Mouse (Mus musculus) intestine, postnatal 0 days (tissue): Measurements from ENCODE around the gene Arhgap15. TPM values are rescaled to one million over a fixed set of nuclear protein-coding genes. Genes with fewer than 3 reads are reported as not detected.

Source experiments
- ATAC-seq: fragments of 200-750 bp; cut with Nextera tagmentation; 2 replicates; pipeline ENCODE4 v1.8.0; 2017; ENCODE audit warnings: mild to moderate bottlenecking, moderate TSS enrichment, moderate library complexity
- H3K27ac ChIP-seq: fragments of 300-500 bp; sonication (generic); 2 replicates; pipeline ENCODE4 v1.5.1; 2014; ENCODE audit warnings: mild to moderate bottlenecking, low read depth, low read length, moderate library complexity
- H3K27me3 ChIP-seq: fragments of 300-500 bp; sonication (generic); replicated peaks from 2 replicates; pipeline ENCODE4 v1.6.1; 2014; ENCODE audit warnings: low read length, mixed read lengths; ENCODE audit not compliant: control insufficient read depth, insufficient read depth
- H3K36me3 ChIP-seq: fragments of 300-500 bp; sonication (generic); 2 replicates; pipeline ENCODE4 v1.6.1; 2014; ENCODE audit warnings: mild to moderate bottlenecking, moderate library complexity; ENCODE audit not compliant: control insufficient read depth, insufficient read depth
- H3K4me1 ChIP-seq: fragments of 300-500 bp; sonication (generic); replicated peaks from 2 replicates; pipeline ENCODE4 v1.6.1; 2014; ENCODE audit warnings: antibody characterized with exemption, low read length, mixed read lengths; ENCODE audit not compliant: control insufficient read depth, insufficient read depth
- H3K4me2 ChIP-seq: fragments of 300-500 bp; sonication (generic); replicated peaks from 2 replicates; pipeline ENCODE4 v1.6.1; 2014; ENCODE audit warnings: low read depth, mild to moderate bottlenecking, moderate library complexity
- H3K4me3 ChIP-seq: fragments of 300-500 bp; sonication (generic); 2 replicates; pipeline ENCODE4 v1.5.1; 2014; ENCODE audit warnings: low read depth, low read length
- H3K9ac ChIP-seq: fragments of 300-500 bp; sonication (generic); 2 replicates; pipeline ENCODE4 v1.6.1; 2014; ENCODE audit warnings: mild to moderate bottlenecking, low read depth, low read length
- H3K9me3 ChIP-seq: fragments of 300-500 bp; sonication (generic); 2 replicates; pipeline ENCODE4 v1.6.1; 2016; ENCODE audit warnings: mixed run types; ENCODE audit not compliant: control insufficient read depth
- CTCF ChIP-seq: sonication (generic); IDR thresholded peaks from 2 replicates; pipeline ENCODE4 v1.5.1; 2016; ENCODE audit warnings: low read depth, mild to moderate bottlenecking, control low read depth, antibody characterized with exemption, moderate library complexity
- WGBS: fragments of 180-500 bp; shearing (Covaris S2); extraction: QIAGEN DNeasy Blood & Tissue Kit; methylation state at CpG from one replicate; pipeline ENCODE4 v1.1.7; 2014; 5-methylcytosine and 5-hydroxymethylcytosine counted together
- polyA plus RNA-seq: library from polyadenylated mRNA; unstranded; fragments of >200 nt; fragmentation: Nextera tagmentation; extraction: Ambion mirVana; gene quantifications from 2 replicates; pipeline ENCODE4 v1.2.1, GENCODE M21; 2015

The Arhgap15 gene
- polyA plus RNA-seq, 1 experiment from 2014 or later = 0.80 TPM

DNA sequence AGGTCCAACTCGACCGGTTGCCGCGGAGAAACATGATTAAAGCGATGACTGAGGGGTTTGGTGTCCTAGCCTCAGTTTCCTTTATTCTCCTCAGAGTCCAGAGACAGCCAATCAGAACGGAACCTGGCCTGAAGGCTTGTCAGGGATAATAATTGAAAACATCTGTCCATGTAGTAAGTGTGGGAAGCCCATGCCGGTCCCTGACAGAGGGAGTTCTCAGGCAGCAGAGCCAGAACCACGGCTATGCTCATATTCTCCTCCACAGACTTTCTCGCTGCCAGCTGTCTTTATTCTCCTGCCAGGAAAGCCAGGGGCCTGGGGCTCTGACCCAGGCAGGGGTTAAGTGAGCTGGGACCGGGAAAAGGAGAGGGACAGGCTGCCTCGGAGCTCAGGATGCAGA lies 606.7 kb downstream of the Arhgap15 start:
- Histone ChIP-seq H3K9ac (no peak overlapping the region), H3K27me3 (no peaks in the 10 kb centered on the region), H3K27ac (no peak overlapping the region), H3K9me3 (no peaks in the 10 kb centered on the region), H3K4me3 (no peak overlapping the region), H3K4me1 (no peaks in the 10 kb centered on the region), H3K4me2 (no peak overlapping the region), H3K36me3 (no peaks in the 10 kb centered on the region)
- WGBS = 63% methylated on average over 11 of the region's 11 CpGs
- no peak for TF ChIP-seq CTCF
- ATAC-seq = no peak

DNA sequence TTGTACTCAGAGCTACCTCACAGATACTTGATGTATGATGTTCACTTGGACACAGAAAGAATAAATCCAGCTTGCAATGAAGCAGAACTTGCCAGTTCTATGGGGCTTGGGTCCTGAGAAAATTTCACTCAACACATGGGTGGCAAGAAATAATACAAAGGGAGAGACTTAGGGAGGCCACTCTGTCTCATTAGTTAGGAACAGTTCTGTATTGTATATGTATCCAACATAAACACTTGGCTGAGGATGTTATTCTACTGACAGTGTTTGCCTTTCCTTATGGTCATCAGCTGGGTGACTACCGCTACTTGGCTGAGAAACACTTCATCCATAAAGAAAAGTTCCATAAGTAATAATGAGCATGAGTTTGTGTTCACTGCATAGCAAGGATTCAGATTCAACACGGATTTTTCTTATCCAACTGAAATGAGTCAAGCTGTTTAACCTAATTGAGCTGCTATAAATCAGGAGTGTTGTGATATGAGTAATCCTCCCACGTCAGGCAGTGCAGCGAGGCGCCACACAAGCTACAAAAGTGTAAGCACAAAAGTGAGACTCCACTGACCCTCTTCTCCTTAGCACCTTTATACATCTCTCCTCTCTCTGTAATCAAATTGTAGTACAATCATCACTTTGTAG lies 607.7 kb downstream of the Arhgap15 start:
- ATAC-seq = no peak
- Histone ChIP-seq H3K9ac (no peak overlapping the region), H3K4me3 (no peak overlapping the region), H3K36me3 (no peaks in the 10 kb centered on the region), H3K4me2 (no peak overlapping the region), H3K27ac (no peak overlapping the region), H3K4me1 (no peaks in the 10 kb centered on the region), H3K27me3 (no peaks in the 10 kb centered on the region), H3K9me3 (no peaks in the 10 kb centered on the region)
- TF ChIP-seq CTCF = no peak
- WGBS = 50% methylated on average over 5 of the region's 5 CpGs

GRCm38 (mm10) chr2:44356887-44357251 lies 608.2 kb downstream of the Arhgap15 start:
- Histone ChIP-seq H3K4me3 (no peak overlapping the region), H3K9ac (no peak overlapping the region), H3K9me3 (no peaks in the 10 kb centered on the region), H3K27ac (no peak overlapping the region), H3K27me3 (no peaks in the 10 kb centered on the region), H3K4me2 (no peak overlapping the region), H3K4me1 (no peaks in the 10 kb centered on the region), H3K36me3 (no peaks in the 10 kb centered on the region)
- ATAC-seq = no peak
- 84% methylated on average over 6 of the region's 6 CpGs for WGBS
- no peak for TF ChIP-seq CTCF

DNA sequence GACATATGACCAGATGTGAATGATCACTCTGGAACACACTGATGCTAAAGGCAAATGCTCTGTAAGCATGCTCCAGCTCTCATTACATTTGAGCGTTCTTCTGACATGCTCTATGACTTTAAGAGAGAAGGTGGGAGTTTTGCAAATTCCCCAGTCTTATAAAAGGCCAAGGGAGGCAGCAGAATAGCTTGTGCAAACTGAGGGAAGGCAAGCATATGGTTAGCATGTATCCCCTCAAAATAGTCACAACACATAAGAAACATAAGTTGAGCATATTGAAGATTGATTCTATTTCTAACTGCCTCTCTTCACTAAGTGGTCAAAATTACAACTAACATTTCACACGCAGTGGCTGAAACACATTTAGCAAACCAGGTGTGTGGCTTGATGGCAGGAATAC lies 631.6 kb downstream of the Arhgap15 start:
- 85% methylated on average over 2 of the region's 2 CpGs for WGBS
- Histone ChIP-seq H3K4me1 (no peaks in the 10 kb centered on the region), H3K9ac (no peak overlapping the region), H3K36me3 (no peaks in the 10 kb centered on the region), H3K27ac (no peak overlapping the region), H3K4me3 (no peak overlapping the region), H3K9me3 (no peaks in the 10 kb centered on the region), H3K27me3 (no peaks in the 10 kb centered on the region), H3K4me2 (no peak overlapping the region)
- TF ChIP-seq CTCF = no peak
- ATAC-seq = no peak

DNA sequence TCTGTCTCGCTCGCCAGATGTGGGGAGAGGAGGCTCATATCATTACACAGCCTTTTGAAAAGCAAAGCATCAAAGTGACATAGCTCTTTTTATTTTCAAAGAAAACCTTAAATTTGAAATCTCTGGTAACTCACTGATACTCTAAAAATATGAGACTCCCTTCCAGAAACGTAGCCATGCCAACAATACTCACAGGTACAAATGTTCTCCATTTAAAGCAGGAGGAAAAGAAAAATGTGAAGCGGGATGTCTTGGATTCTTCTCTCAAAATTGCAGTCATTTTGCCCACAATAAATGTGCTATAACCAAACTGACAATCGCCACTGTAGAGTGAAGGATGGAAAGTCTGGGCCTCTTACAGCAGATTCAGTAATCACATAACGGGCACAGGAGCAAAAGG lies 635.9 kb downstream of the Arhgap15 start:
- 92% methylated on average over 6 of the region's 6 CpGs for WGBS
- Histone ChIP-seq H3K4me2 (no peak overlapping the region), H3K36me3 (no peaks in the 10 kb centered on the region), H3K27me3 (no peaks in the 10 kb centered on the region), H3K4me3 (no peak overlapping the region), H3K9ac (no peak overlapping the region), H3K27ac (no peak overlapping the region), H3K9me3 (no peaks in the 10 kb centered on the region), H3K4me1 (no peaks in the 10 kb centered on the region)
- no peak for TF ChIP-seq CTCF
- no peak for ATAC-seq

DNA sequence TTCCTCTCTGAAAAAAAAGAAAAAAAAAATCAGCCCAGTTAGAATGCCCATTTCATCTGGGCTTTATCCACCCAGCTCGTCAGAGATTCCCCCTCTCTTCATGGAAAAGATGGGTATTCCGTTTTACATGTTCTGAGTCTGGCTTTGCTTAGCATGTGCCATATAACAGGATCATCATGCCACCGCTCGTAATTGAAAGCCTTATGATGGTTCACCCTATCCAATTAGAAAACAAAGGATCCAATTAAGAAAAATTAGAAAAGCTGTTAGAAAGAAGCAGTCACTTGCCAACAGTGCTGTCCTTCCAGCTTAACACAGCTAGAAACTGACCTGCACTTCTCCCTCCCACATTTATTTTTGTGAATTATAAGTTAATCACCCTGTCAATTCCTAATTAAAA lies 640.9 kb downstream of the Arhgap15 start:
- no peak overlapping the region for H3K4me3 ChIP-seq
- no peak for TF ChIP-seq CTCF
- no peaks in the 10 kb centered on the region for H3K9me3 ChIP-seq
- H3K27ac ChIP-seq = no peak overlapping the region
- no peaks in the 10 kb centered on the region for H3K36me3 ChIP-seq
- ATAC-seq = no peak
- H3K4me1 ChIP-seq = no peaks in the 10 kb centered on the region
- H3K9ac ChIP-seq = no peak overlapping the region
- no peak overlapping the region for H3K4me2 ChIP-seq
- WGBS = 89% methylated on average over 4 of the region's 4 CpGs
- H3K27me3 ChIP-seq = no peaks in the 10 kb centered on the region

DNA sequence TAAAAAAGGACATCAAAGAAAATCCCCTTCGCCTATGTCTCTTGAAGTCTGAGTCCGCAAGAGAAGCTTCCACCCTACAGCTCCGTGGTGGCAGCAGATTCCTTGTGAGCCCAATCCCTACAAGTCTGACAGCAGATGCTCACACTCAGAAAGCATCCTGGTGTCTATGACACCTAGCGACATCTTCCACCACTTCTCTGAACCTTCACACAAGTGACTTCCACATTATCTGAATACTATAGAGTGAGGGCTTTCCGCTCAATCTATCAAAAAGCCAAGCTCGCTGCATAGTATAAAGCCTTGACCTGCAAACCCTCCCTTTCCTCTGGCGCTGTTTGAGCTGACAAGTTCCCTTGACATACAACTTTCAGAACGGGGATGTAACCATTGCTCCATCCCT lies 645.2 kb downstream of the Arhgap15 start:
- WGBS = 83% methylated on average over 8 of the region's 8 CpGs
- H3K4me3 ChIP-seq = no peak overlapping the region

More for the DNA sequence above, 645.2 kb downstream of the Arhgap15 start:
- TF ChIP-seq CTCF = no peak
- Histone ChIP-seq H3K9ac (no peak overlapping the region), H3K27me3 (no peaks in the 10 kb centered on the region), H3K4me1 (no peaks in the 10 kb centered on the region), H3K4me2 (no peak overlapping the region), H3K9me3 (no peaks in the 10 kb centered on the region), H3K36me3 (no peaks in the 10 kb centered on the region), H3K27ac (no peak overlapping the region)
- no peak for ATAC-seq
